Mouse (Mus musculus) E14TG2a.4 (cell line): Measurements from ENCODE around the gene Gm17720.

Experiments used
- H3K27me3 ChIP-seq: 2 replicates; pipeline ENCODE4 v1.6.1; 2014; ENCODE audit warnings: low read length, control low read depth; ENCODE audit not compliant: insufficient read depth
- H3K36me3 ChIP-seq: 2 replicates; pipeline ENCODE4 v1.6.1; 2014; ENCODE audit warnings: low read length, control low read depth; ENCODE audit not compliant: insufficient read depth
- H3K4me1 ChIP-seq: replicated peaks from 2 replicates; pipeline ENCODE4 v1.6.1; 2014; ENCODE audit warnings: low read depth, low read length, control low read depth
- H3K4me3 ChIP-seq: replicated peaks from 2 replicates; pipeline ENCODE4 v1.5.1; 2014; ENCODE audit warnings: mild to moderate bottlenecking, low read length
- H3K9me3 ChIP-seq: 2 replicates; pipeline ENCODE4 v1.6.1; 2014; ENCODE audit warnings: low read length, control low read depth
- CTCF ChIP-seq: conservative IDR thresholded peaks from 2 replicates; pipeline ENCODE4 v1.5.1; 2014; ENCODE audit warnings: low read length
- NANOG ChIP-seq: IDR thresholded peaks from 2 replicates; pipeline ENCODE4 v1.6.1; 2014; ENCODE audit warnings: borderline replicate concordance, low read length, mixed read lengths
- POU5F1 ChIP-seq: IDR thresholded peaks from 2 replicates; pipeline ENCODE4 v1.6.1; 2014; ENCODE audit warnings: low read length, borderline replicate concordance

Gm17720 gene

GRCm38 (mm10) chr8:110102653-110103052 is at the start of gene Gm17720:
TSS of gene Gm17720 (minus strand) at chr8:110102753.
- no peaks in the 10 kb centered on the region for H3K36me3 ChIP-seq

GRCm38 (mm10) chr8:110145538-110145937 is 43.0 kb upstream of the Gm17720 start:
- peaks cover 61% of the 10 kb centered on the region for H3K27me3 ChIP-seq
- TF ChIP-seq CTCF (peak; percentile 75), POU5F1 (no peak)
- no peaks in the 10 kb centered on the region for H3K4me1 ChIP-seq
- no peak overlapping the region for H3K4me3 ChIP-seq
- H3K36me3 ChIP-seq, result no peaks in the 10 kb centered on the region
- H3K9me3 ChIP-seq, result no peaks in the 10 kb centered on the region

More at GRCm38 (mm10) chr8:110102653-110103052, at the start of gene Gm17720:
- H3K4me1 ChIP-seq, result peaks cover 14% of the 10 kb centered on the region
- H3K27me3 ChIP-seq, result peaks cover 57% of the 10 kb centered on the region
- H3K9me3 ChIP-seq, result no peaks in the 10 kb centered on the region
- no peak for TF ChIP-seq NANOG
- peak; percentile 19; the same call in 1 of the 2 replicates for TF ChIP-seq CTCF
- peak within 1 kb of the TSS; percentile 32; the same call in 1 of the 2 replicates for H3K4me3 ChIP-seq

GRCm38 (mm10) chr8:110140770-110141169 is 38.2 kb upstream of the Gm17720 start:
- no peak for TF ChIP-seq POU5F1
- TF ChIP-seq CTCF, result no peak
- TF ChIP-seq NANOG, result no peak
- H3K27me3 ChIP-seq, result peaks cover 49% of the 10 kb centered on the region
- no peaks in the 10 kb centered on the region for H3K4me1 ChIP-seq
- no peak overlapping the region for H3K4me3 ChIP-seq
- no peaks in the 10 kb centered on the region for H3K36me3 ChIP-seq
- no peaks in the 10 kb centered on the region for H3K9me3 ChIP-seq

- H3K27me3 ChIP-seq, result peaks cover 49% of the 10 kb centered on the region
- no peak overlapping the region for H3K4me3 ChIP-seq
- no peak for TF ChIP-seq NANOG
- TF ChIP-seq CTCF, result no peak
- TF ChIP-seq POU5F1, result no peak
- H3K4me1 ChIP-seq, result no peaks in the 10 kb centered on the region
- H3K36me3 ChIP-seq, result no peaks in the 10 kb centered on the region
- H3K9me3 ChIP-seq, result no peaks in the 10 kb centered on the region
Observed at GRCm38 (mm10) chr8:110140156-110140555, 37.6 kb upstream of the Gm17720 start.

GRCm38 (mm10) chr8:110135515-110135914 is 33.0 kb upstream of the Gm17720 start:
- no peak for TF ChIP-seq NANOG
- no peak for TF ChIP-seq CTCF
- TF ChIP-seq POU5F1, result no peak
- 0 out of 2 replicates have a peak, but pooled peaks cover 4% of the 10 kb centered on the region for H3K9me3 ChIP-seq
- peaks cover 9% of the 10 kb centered on the region for H3K4me1 ChIP-seq
- no peaks in the 10 kb centered on the region for H3K36me3 ChIP-seq
- peaks cover 22% of the 10 kb centered on the region for H3K27me3 ChIP-seq
- no peak overlapping the region for H3K4me3 ChIP-seq

- H3K4me3 ChIP-seq, result no peak overlapping the region
- peaks cover 16% of the 10 kb centered on the region for H3K4me1 ChIP-seq
- H3K27me3 ChIP-seq, result peaks cover 14% of the 10 kb centered on the region
- TF ChIP-seq POU5F1 (no peak), CTCF (no peak), NANOG (no peak)
- 0 out of 2 replicates have a peak, but pooled peaks cover 4% of the 10 kb centered on the region for H3K9me3 ChIP-seq
- H3K36me3 ChIP-seq, result no peaks in the 10 kb centered on the region
Observed at GRCm38 (mm10) chr8:110134236-110134635, 31.7 kb upstream of the Gm17720 start.

- no peak overlapping the region for H3K4me3 ChIP-seq
- no peaks in the 10 kb centered on the region for H3K36me3 ChIP-seq
- TF ChIP-seq CTCF, result peak; percentile 83
- no peak for TF ChIP-seq POU5F1
- H3K4me1 ChIP-seq, result peaks cover 36% of the 10 kb centered on the region
- H3K27me3 ChIP-seq, result peaks cover 15% of the 10 kb centered on the region; the same call in 1 of the 2 replicates
- H3K9me3 ChIP-seq, result 0 out of 2 replicates have a peak, but pooled peaks cover 4% of the 10 kb centered on the region
Observed at GRCm38 (mm10) chr8:110130537-110130936, 28.0 kb upstream of the Gm17720 start.

GRCm38 (mm10) chr8:110119715-110120114 is 17.2 kb upstream of the Gm17720 start:
- Histone ChIP-seq H3K27me3 (peaks cover 36% of the 10 kb centered on the region), H3K9me3 (no peaks in the 10 kb centered on the region), H3K4me3 (no peak overlapping the region), H3K4me1 (peaks cover 38% of the 10 kb centered on the region), H3K36me3 (no peaks in the 10 kb centered on the region)
- TF ChIP-seq NANOG (no peak), CTCF (peak; percentile 27), POU5F1 (no peak)

- no peaks in the 10 kb centered on the region for H3K36me3 ChIP-seq
- H3K27me3 ChIP-seq, result peaks cover 53% of the 10 kb centered on the region
- peak overlapping the region; percentile 32; the same call in 1 of the 2 replicates for H3K4me3 ChIP-seq
- no peaks in the 10 kb centered on the region for H3K9me3 ChIP-seq
- TF ChIP-seq CTCF, result peak; percentile 9; the same call in 1 of the 2 replicates
- no peak for TF ChIP-seq NANOG
- H3K4me1 ChIP-seq, result peaks cover 14% of the 10 kb centered on the region
Observed at GRCm38 (mm10) chr8:110101676-110102075, 877 bp downstream of the Gm17720 start.

GRCm38 (mm10) chr8:110100907-110101306 is 1.6 kb downstream of the Gm17720 start, which contains the start of gene Gm21964:
TSS of gene Gm21964 (plus strand) at chr8:110101207.
- Histone ChIP-seq H3K36me3 (no peaks in the 10 kb centered on the region), H3K4me1 (peaks cover 14% of the 10 kb centered on the region), H3K4me3 (peak within 1 kb of the TSS; percentile 32; the same call in 1 of the 2 replicates), H3K27me3 (peaks cover 53% of the 10 kb centered on the region), H3K9me3 (no peaks in the 10 kb centered on the region)
- TF ChIP-seq NANOG (no peak), CTCF (no peak), POU5F1 (no peak)
